Mouse (Mus musculus) erythroblast, embryonic 14.5 days (primary cell): ENCODE results near the gene Get4.

Experiments used
- GATA1 ChIP-seq: IDR thresholded peaks from 2 replicates; pipeline ENCODE4 v1.6.1; 2012; ENCODE audit warnings: low read length, inconsistent platforms, mixed read lengths
- TAL1 ChIP-seq: IDR thresholded peaks from 3 replicates; pipeline ENCODE4 v1.6.1; 2012; ENCODE audit warnings: low read length, inconsistent platforms, mixed read lengths

DNA sequence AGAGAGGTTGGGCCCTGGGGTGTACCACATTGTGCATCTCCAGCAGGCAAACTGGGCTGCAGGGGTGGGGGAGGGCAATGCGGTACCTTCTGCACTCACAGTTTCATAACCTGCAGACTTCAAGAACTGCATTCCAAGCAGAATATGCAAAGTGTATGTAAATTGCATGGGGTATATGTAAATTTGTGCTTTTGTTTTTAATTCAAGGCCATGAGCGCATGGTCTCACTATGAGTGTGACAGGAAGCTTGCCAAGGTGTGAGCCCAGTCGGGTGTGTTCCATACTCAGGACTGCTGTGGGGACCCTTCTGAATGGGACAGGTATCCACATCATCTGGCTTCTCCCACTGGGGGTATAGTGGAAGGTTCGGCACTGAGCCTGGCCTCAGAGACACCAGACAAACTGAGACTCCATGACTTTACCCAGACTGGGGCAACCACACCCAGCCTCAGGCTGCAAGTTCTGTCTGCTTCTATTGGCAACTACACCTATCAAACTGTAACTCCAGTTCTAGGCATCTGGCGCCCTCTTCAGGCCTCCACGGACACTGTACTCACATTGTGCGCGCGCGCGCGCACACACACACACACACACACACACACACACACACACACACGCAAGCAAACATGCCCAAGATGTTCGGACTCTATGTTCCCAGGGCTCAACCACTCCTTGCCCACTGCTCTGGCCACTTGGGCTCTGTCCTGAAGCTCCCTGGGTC is 31.5 kb downstream of the Get4 start:
- TF ChIP-seq GATA1 (no peak), TAL1 (no peak)
